Mouse (Mus musculus) heart, embryonic 12.5 days (tissue): Measurements from ENCODE around the gene Popdc2. TPM values are rescaled to one million over a fixed set of nuclear protein-coding genes. Genes with fewer than 3 reads are reported as not detected.
A peak's percentile ranks its signal among the peaks of the same experiment; 100 is the strongest.

Experiments used
- ATAC-seq: fragments of 200-750 bp; cut with Nextera tagmentation; 2 replicates; pipeline ENCODE4 v1.8.0; 2017; ENCODE audit warnings: moderate TSS enrichment, moderate library complexity; ENCODE audit not compliant: insufficient number of reproducible peaks, low FRiP score
- H3K27ac ChIP-seq: fragments of 300-500 bp; sonication (generic); 2 replicates; pipeline ENCODE4 v1.5.1; 2016; ENCODE audit warnings: mild to moderate bottlenecking, moderate library complexity; ENCODE audit not compliant: poor library complexity, severe bottlenecking
- H3K27me3 ChIP-seq: fragments of 300-500 bp; sonication (generic); replicated peaks from 2 replicates; pipeline ENCODE4 v1.6.1; 2016; ENCODE audit warnings: mild to moderate bottlenecking, moderate library complexity
- H3K36me3 ChIP-seq: fragments of 300-500 bp; sonication (generic); 2 replicates; pipeline ENCODE4 v1.6.1; 2016; ENCODE audit warnings: mild to moderate bottlenecking, moderate library complexity
- H3K4me1 ChIP-seq: fragments of 300-500 bp; sonication (generic); replicated peaks from 2 replicates; pipeline ENCODE4 v1.6.1; 2016; ENCODE audit warnings: mild to moderate bottlenecking
- H3K4me2 ChIP-seq: fragments of 300-500 bp; sonication (generic); 2 replicates; pipeline ENCODE4 v1.6.1; 2016; ENCODE audit warnings: mild to moderate bottlenecking, moderate library complexity
- H3K4me3 ChIP-seq: fragments of 300-500 bp; sonication (generic); 2 replicates; pipeline ENCODE4 v1.5.1; 2016; ENCODE audit warnings: mild to moderate bottlenecking
- H3K9ac ChIP-seq: fragments of 300-500 bp; sonication (generic); 2 replicates; pipeline ENCODE4 v1.6.1; 2016; ENCODE audit warnings: mild to moderate bottlenecking, moderate library complexity
- H3K9me3 ChIP-seq: fragments of 300-500 bp; sonication (generic); replicated peaks from 2 replicates; pipeline ENCODE4 v1.6.1; 2016; ENCODE audit warnings: mild to moderate bottlenecking, moderate library complexity
- WGBS: fragments of 180-500 bp; shearing (Covaris S2); methylation state at CpG from one replicate; pipeline ENCODE4 v1.1.7; 2016; 5-methylcytosine and 5-hydroxymethylcytosine counted together
- polyA plus RNA-seq: library from polyadenylated mRNA; unstranded; fragments of >200 nt; fragmentation: Nextera tagmentation; extraction: Ambion mirVana; gene quantifications from 2 replicates; pipeline ENCODE4 v1.2.1, GENCODE M21; 2016

The Popdc2 gene
- polyA plus RNA-seq, 1 experiment from 2014 or later, result 308 TPM

- Histone ChIP-seq H3K4me3 (peak overlapping the region; percentile 34), H3K27ac (no peak overlapping the region), H3K27me3 (no peaks in the 10 kb centered on the region), H3K4me1 (peaks cover 23% of the 10 kb centered on the region), H3K9me3 (no peaks in the 10 kb centered on the region), H3K9ac (peak overlapping the region; percentile 53; the same call in 1 of the 2 replicates), H3K4me2 (peak overlapping the region; percentile 70), H3K36me3 (no peaks in the 10 kb centered on the region)
- WGBS, result 73% methylated on average over 9 of the region's 9 CpGs
- 0 out of 2 replicates have a peak, but pooled peaks have one; percentile 19 for ATAC-seq
Measured at GRCm38 (mm10) chr16:38400311-38400960, 38.4 kb downstream of the Popdc2 start.

- Histone ChIP-seq H3K9me3 (no peaks in the 10 kb centered on the region), H3K4me3 (no peak overlapping the region), H3K4me1 (peaks cover 16% of the 10 kb centered on the region), H3K36me3 (no peaks in the 10 kb centered on the region), H3K9ac (no peak overlapping the region), H3K4me2 (no peak overlapping the region), H3K27me3 (no peaks in the 10 kb centered on the region), H3K27ac (no peak overlapping the region)
- ATAC-seq, result no peak
- WGBS, result 73% methylated on average over 6 of the region's 6 CpGs
Measured at GRCm38 (mm10) chr16:38401468-38401867, 39.5 kb downstream of the Popdc2 start.

- H3K4me3 ChIP-seq, result no peak overlapping the region
Measured at GRCm38 (mm10) chr16:38403639-38404038, 41.6 kb downstream of the Popdc2 start.

GRCm38 (mm10) chr16:38406293-38406692 is 44.3 kb downstream of the Popdc2 start:
- H3K9ac ChIP-seq, result no peak overlapping the region
- H3K9me3 ChIP-seq, result no peaks in the 10 kb centered on the region
- no peak overlapping the region for H3K4me3 ChIP-seq
- H3K4me2 ChIP-seq, result no peak overlapping the region
- no peak overlapping the region for H3K27ac ChIP-seq
- no peaks in the 10 kb centered on the region for H3K36me3 ChIP-seq
- H3K4me1 ChIP-seq, result peaks cover 9% of the 10 kb centered on the region
- WGBS, result 44% methylated on average over 5 of the region's 5 CpGs
- ATAC-seq, result no peak
- no peaks in the 10 kb centered on the region for H3K27me3 ChIP-seq

More at GRCm38 (mm10) chr16:38403639-38404038, 41.6 kb downstream of the Popdc2 start:
- Histone ChIP-seq H3K27me3 (no peaks in the 10 kb centered on the region), H3K9ac (no peak overlapping the region), H3K4me1 (peaks cover 23% of the 10 kb centered on the region), H3K9me3 (no peaks in the 10 kb centered on the region), H3K36me3 (no peaks in the 10 kb centered on the region), H3K27ac (no peak overlapping the region), H3K4me2 (no peak overlapping the region)
- no peak for ATAC-seq
- WGBS, result 74% methylated on average over 7 of the region's 7 CpGs

- no peak overlapping the region for H3K27ac ChIP-seq
- H3K9ac ChIP-seq, result no peak overlapping the region
- ATAC-seq, result no peak
- WGBS, result 64% methylated on average over 6 of the region's 6 CpGs
- H3K27me3 ChIP-seq, result no peaks in the 10 kb centered on the region
- H3K9me3 ChIP-seq, result no peaks in the 10 kb centered on the region
- H3K4me3 ChIP-seq, result no peak overlapping the region
- no peak overlapping the region for H3K4me2 ChIP-seq
- peaks cover 9% of the 10 kb centered on the region for H3K4me1 ChIP-seq
- no peaks in the 10 kb centered on the region for H3K36me3 ChIP-seq
Measured at GRCm38 (mm10) chr16:38406708-38407107, 44.7 kb downstream of the Popdc2 start.

GRCm38 (mm10) chr16:38407584-38407983 is 45.6 kb downstream of the Popdc2 start:
- H3K4me2 ChIP-seq, result no peak overlapping the region
- H3K9me3 ChIP-seq, result no peaks in the 10 kb centered on the region
- H3K36me3 ChIP-seq, result no peaks in the 10 kb centered on the region
- ATAC-seq, result no peak
- peaks cover 9% of the 10 kb centered on the region for H3K4me1 ChIP-seq
- no peaks in the 10 kb centered on the region for H3K27me3 ChIP-seq
- H3K4me3 ChIP-seq, result no peak overlapping the region
- 29% methylated on average over 5 of the region's 5 CpGs for WGBS
- H3K27ac ChIP-seq, result no peak overlapping the region
- H3K9ac ChIP-seq, result no peak overlapping the region

- no peaks in the 10 kb centered on the region for H3K9me3 ChIP-seq
- no peak overlapping the region for H3K4me2 ChIP-seq
- H3K36me3 ChIP-seq, result no peaks in the 10 kb centered on the region
- 92% methylated on average over 8 of the region's 8 CpGs for WGBS
- ATAC-seq, result no peak
- no peak overlapping the region for H3K27ac ChIP-seq
- H3K27me3 ChIP-seq, result no peaks in the 10 kb centered on the region
- no peak overlapping the region for H3K4me3 ChIP-seq
- H3K9ac ChIP-seq, result no peak overlapping the region
- peaks cover 9% of the 10 kb centered on the region for H3K4me1 ChIP-seq
Measured at GRCm38 (mm10) chr16:38408416-38408815, 46.4 kb downstream of the Popdc2 start.

GRCm38 (mm10) chr16:38414953-38415352 is 52.9 kb downstream of the Popdc2 start:
- no peaks in the 10 kb centered on the region for H3K4me1 ChIP-seq
- no peak overlapping the region for H3K27ac ChIP-seq
- no peaks in the 10 kb centered on the region for H3K9me3 ChIP-seq
- ATAC-seq, result no peak
- H3K9ac ChIP-seq, result no peak overlapping the region
- H3K4me2 ChIP-seq, result no peak overlapping the region
- 73% methylated on average over 7 of the region's 7 CpGs for WGBS
- H3K36me3 ChIP-seq, result no peaks in the 10 kb centered on the region
- no peak overlapping the region for H3K4me3 ChIP-seq
- no peaks in the 10 kb centered on the region for H3K27me3 ChIP-seq

- H3K9ac ChIP-seq, result no peak overlapping the region
- H3K27ac ChIP-seq, result no peak overlapping the region
- H3K36me3 ChIP-seq, result no peaks in the 10 kb centered on the region
- no peak overlapping the region for H3K4me2 ChIP-seq
- H3K4me1 ChIP-seq, result no peaks in the 10 kb centered on the region
- H3K9me3 ChIP-seq, result no peaks in the 10 kb centered on the region
- ATAC-seq, result no peak
- H3K4me3 ChIP-seq, result no peak overlapping the region
- 83% methylated on average over 2 of the region's 2 CpGs for WGBS
- no peaks in the 10 kb centered on the region for H3K27me3 ChIP-seq
Measured at GRCm38 (mm10) chr16:38425374-38425773, 63.4 kb downstream of the Popdc2 start.

GRCm38 (mm10) chr16:38425799-38426198 is 63.8 kb downstream of the Popdc2 start:
- Histone ChIP-seq H3K27me3 (no peaks in the 10 kb centered on the region), H3K36me3 (no peaks in the 10 kb centered on the region), H3K9me3 (no peaks in the 10 kb centered on the region), H3K4me1 (0 out of 2 replicates have a peak, but pooled peaks cover 1% of the 10 kb centered on the region), H3K9ac (no peak overlapping the region), H3K4me3 (no peak overlapping the region), H3K27ac (no peak overlapping the region), H3K4me2 (no peak overlapping the region)
- ATAC-seq, result no peak
- 76% methylated on average over 1 of the region's 1 CpGs for WGBS
